Mouse (Mus musculus) forebrain, embryonic 10.5 days (tissue): Measurements from ENCODE around the gene Ncln. TPM values are rescaled to one million over a fixed set of nuclear protein-coding genes. Genes with fewer than 3 reads are reported as not detected.

Experiments
- DNase-seq: peaks from one replicate; pipeline ENCODE4 v3.0.0-alpha.2; 2017; ENCODE audit warnings: low spot score; ENCODE audit errors: extremely low spot score
- H3K27ac ChIP-seq: fragments of 300-500 bp; sonication (generic); 2 replicates; pipeline ENCODE4 v1.5.1; 2016; ENCODE audit warnings: mild to moderate bottlenecking
- H3K27me3 ChIP-seq: fragments of 300-500 bp; sonication (generic); 2 replicates; pipeline ENCODE4 v1.6.1; 2016; ENCODE audit warnings: mild to moderate bottlenecking; ENCODE audit not compliant: poor library complexity, severe bottlenecking
- H3K36me3 ChIP-seq: fragments of 300-500 bp; sonication (generic); replicated peaks from 2 replicates; pipeline ENCODE4 v1.6.1; 2016; ENCODE audit warnings: mild to moderate bottlenecking, moderate library complexity
- H3K4me1 ChIP-seq: fragments of 300-500 bp; sonication (generic); 2 replicates; pipeline ENCODE4 v1.6.1; 2016
- H3K4me3 ChIP-seq: fragments of 300-500 bp; sonication (generic); 2 replicates; pipeline ENCODE4 v1.5.1; 2016; ENCODE audit warnings: mild to moderate bottlenecking, moderate library complexity
- H3K9me3 ChIP-seq: fragments of 300-500 bp; sonication (generic); 2 replicates; pipeline ENCODE4 v1.6.1; 2016; ENCODE audit warnings: mild to moderate bottlenecking, moderate library complexity
- WGBS: fragments of 180-500 bp; shearing (Covaris S2); methylation state at CpG from one replicate; pipeline ENCODE4 v1.1.7; 2016; 5-methylcytosine and 5-hydroxymethylcytosine counted together
- polyA plus RNA-seq: library from polyadenylated mRNA; unstranded; fragments of >200 nt; fragmentation: Nextera tagmentation; extraction: Ambion mirVana; gene quantifications from 2 replicates; pipeline ENCODE4 v1.2.1, GENCODE M21; 2016

The Ncln gene
- polyA plus RNA-seq = 88.2 and 90.4 TPM in 2 replicates

- under 1% methylated on average over 45 of the region's 45 CpGs for WGBS
- H3K36me3 ChIP-seq = peaks cover 29% of the 10 kb centered on the region
- no peaks in the 10 kb centered on the region for H3K9me3 ChIP-seq
- H3K27ac ChIP-seq = peak within 1 kb of the TSS; percentile 89
- H3K27me3 ChIP-seq = no peaks in the 10 kb centered on the region
- H3K4me1 ChIP-seq = peaks cover 48% of the 10 kb centered on the region
- peak within 1 kb of the TSS; percentile 71 for H3K4me3 ChIP-seq
- peak; percentile 99 for DNase-seq
Measured at GRCm38 (mm10) chr10:81496264-81496901, at the start of gene Ncln. Gene Ncln (minus strand): TSS chr10:81496392.

- H3K4me3 ChIP-seq = peak within 1 kb of the TSS; percentile 97
- 1% methylated on average over 59 of the region's 59 CpGs for WGBS
- H3K9me3 ChIP-seq = no peaks in the 10 kb centered on the region
- H3K27ac ChIP-seq = peak within 1 kb of the TSS; percentile 94
- peaks cover 29% of the 10 kb centered on the region for H3K36me3 ChIP-seq
- 0 out of 2 replicates have a peak, but pooled peaks cover 6% of the 10 kb centered on the region for H3K27me3 ChIP-seq
- peaks cover 42% of the 10 kb centered on the region for H3K4me1 ChIP-seq
- peak; percentile 99 for DNase-seq
Measured at GRCm38 (mm10) chr10:81545161-81545747, 49.1 kb upstream of the Ncln start, which contains the start of gene Gna11. Gene Gna11 (minus strand): TSS chr10:81545190.

GRCm38 (mm10) chr10:81544296-81545160 is 48.3 kb upstream of the Ncln start:
- under 1% methylated on average over 93 of the region's 93 CpGs for WGBS
- DNase-seq = no peak
- H3K9me3 ChIP-seq = no peaks in the 10 kb centered on the region

GRCm38 (mm10) chr10:81543633-81544032 is 47.4 kb upstream of the Ncln start:
- H3K36me3 ChIP-seq = peaks cover 45% of the 10 kb centered on the region
- peaks cover 39% of the 10 kb centered on the region for H3K4me1 ChIP-seq
- no peaks in the 10 kb centered on the region for H3K27me3 ChIP-seq
- H3K27ac ChIP-seq = peak overlapping the region; percentile 94
- no peak for DNase-seq
- WGBS = 59% methylated on average over 1 of the region's 1 CpGs
- H3K9me3 ChIP-seq = no peaks in the 10 kb centered on the region
- H3K4me3 ChIP-seq = peak overlapping the region; percentile 97

More at GRCm38 (mm10) chr10:81544296-81545160, 48.3 kb upstream of the Ncln start:
- H3K27ac ChIP-seq = peak overlapping the region; percentile 94
- peak overlapping the region; percentile 97 for H3K4me3 ChIP-seq
- peaks cover 36% of the 10 kb centered on the region for H3K36me3 ChIP-seq
- peaks cover 39% of the 10 kb centered on the region for H3K4me1 ChIP-seq
- H3K27me3 ChIP-seq = 0 out of 2 replicates have a peak, but pooled peaks cover 6% of the 10 kb centered on the region

- peak overlapping the region; percentile 97 for H3K4me3 ChIP-seq
- 81% methylated on average over 7 of the region's 7 CpGs for WGBS
- H3K27ac ChIP-seq = peak overlapping the region; percentile 94; the same call in 1 of the 2 replicates
Measured at GRCm38 (mm10) chr10:81542727-81543460, 46.7 kb upstream of the Ncln start.

GRCm38 (mm10) chr10:81541803-81542202 is 45.6 kb upstream of the Ncln start:
- H3K27ac ChIP-seq = 0 out of 2 replicates have a peak overlapping the region, but pooled peaks have one; percentile 3
- H3K9me3 ChIP-seq = no peaks in the 10 kb centered on the region
- 84% methylated on average over 10 of the region's 10 CpGs for WGBS

More at GRCm38 (mm10) chr10:81542727-81543460, 46.7 kb upstream of the Ncln start:
- Histone ChIP-seq H3K9me3 (no peaks in the 10 kb centered on the region), H3K27me3 (no peaks in the 10 kb centered on the region), H3K36me3 (peaks cover 48% of the 10 kb centered on the region), H3K4me1 (peaks cover 39% of the 10 kb centered on the region)
- no peak for DNase-seq

GRCm38 (mm10) chr10:81541363-81541762 is 45.2 kb upstream of the Ncln start:
- WGBS = 90% methylated on average over 5 of the region's 5 CpGs

More at GRCm38 (mm10) chr10:81541803-81542202, 45.6 kb upstream of the Ncln start:
- H3K36me3 ChIP-seq = peaks cover 56% of the 10 kb centered on the region
- H3K27me3 ChIP-seq = no peaks in the 10 kb centered on the region
- peak overlapping the region; percentile 97; the same call in 1 of the 2 replicates for H3K4me3 ChIP-seq
- no peak for DNase-seq
- peaks cover 39% of the 10 kb centered on the region for H3K4me1 ChIP-seq

GRCm38 (mm10) chr10:81538321-81539048 is 42.3 kb upstream of the Ncln start:
- peaks cover 86% of the 10 kb centered on the region for H3K36me3 ChIP-seq
- H3K27ac ChIP-seq = no peak overlapping the region
- WGBS = 91% methylated on average over 3 of the region's 3 CpGs
- H3K27me3 ChIP-seq = no peaks in the 10 kb centered on the region
- H3K9me3 ChIP-seq = no peaks in the 10 kb centered on the region
- no peak for DNase-seq
- peaks cover 22% of the 10 kb centered on the region for H3K4me1 ChIP-seq
- no peak overlapping the region for H3K4me3 ChIP-seq

More at GRCm38 (mm10) chr10:81541363-81541762, 45.2 kb upstream of the Ncln start:
- peaks cover 39% of the 10 kb centered on the region for H3K4me1 ChIP-seq
- H3K36me3 ChIP-seq = peaks cover 59% of the 10 kb centered on the region
- no peaks in the 10 kb centered on the region for H3K9me3 ChIP-seq
- no peaks in the 10 kb centered on the region for H3K27me3 ChIP-seq
- DNase-seq = no peak
- no peak overlapping the region for H3K4me3 ChIP-seq
- 0 out of 2 replicates have a peak overlapping the region, but pooled peaks have one; percentile 26 for H3K27ac ChIP-seq

GRCm38 (mm10) chr10:81537429-81537828 is 41.2 kb upstream of the Ncln start:
- peaks cover 87% of the 10 kb centered on the region for H3K36me3 ChIP-seq
- 86% methylated on average over 2 of the region's 2 CpGs for WGBS
- H3K9me3 ChIP-seq = no peaks in the 10 kb centered on the region
- no peak for DNase-seq
- H3K27ac ChIP-seq = no peak overlapping the region
- peaks cover 11% of the 10 kb centered on the region for H3K4me1 ChIP-seq
- H3K27me3 ChIP-seq = no peaks in the 10 kb centered on the region
- no peak overlapping the region for H3K4me3 ChIP-seq

- no peak for DNase-seq
- 79% methylated on average over 6 of the region's 6 CpGs for WGBS
- H3K4me1 ChIP-seq = peaks cover 4% of the 10 kb centered on the region
- H3K36me3 ChIP-seq = peaks cover 87% of the 10 kb centered on the region
- H3K9me3 ChIP-seq = no peaks in the 10 kb centered on the region
- H3K4me3 ChIP-seq = no peak overlapping the region
- H3K27ac ChIP-seq = no peak overlapping the region
- no peaks in the 10 kb centered on the region for H3K27me3 ChIP-seq
Measured at GRCm38 (mm10) chr10:81536734-81537133, 40.5 kb upstream of the Ncln start.

- Histone ChIP-seq H3K4me3 (no peak overlapping the region), H3K27me3 (no peaks in the 10 kb centered on the region), H3K9me3 (no peaks in the 10 kb centered on the region), H3K27ac (no peak overlapping the region), H3K36me3 (peaks cover 90% of the 10 kb centered on the region), H3K4me1 (0 out of 2 replicates have a peak, but pooled peaks cover 3% of the 10 kb centered on the region)
- 58% methylated on average over 16 of the region's 16 CpGs for WGBS
- no peak for DNase-seq
Measured at GRCm38 (mm10) chr10:81534826-81535225, 38.6 kb upstream of the Ncln start.
